Mouse (Mus musculus): ENCODE results near the gene Parp16. TPM values are rescaled to one million over a fixed set of nuclear protein-coding genes. Genes with fewer than 3 reads are reported as not detected.

Gene Parp16
- polyA plus RNA-seq, 1 experiment = 2.1 TPM

DNA sequence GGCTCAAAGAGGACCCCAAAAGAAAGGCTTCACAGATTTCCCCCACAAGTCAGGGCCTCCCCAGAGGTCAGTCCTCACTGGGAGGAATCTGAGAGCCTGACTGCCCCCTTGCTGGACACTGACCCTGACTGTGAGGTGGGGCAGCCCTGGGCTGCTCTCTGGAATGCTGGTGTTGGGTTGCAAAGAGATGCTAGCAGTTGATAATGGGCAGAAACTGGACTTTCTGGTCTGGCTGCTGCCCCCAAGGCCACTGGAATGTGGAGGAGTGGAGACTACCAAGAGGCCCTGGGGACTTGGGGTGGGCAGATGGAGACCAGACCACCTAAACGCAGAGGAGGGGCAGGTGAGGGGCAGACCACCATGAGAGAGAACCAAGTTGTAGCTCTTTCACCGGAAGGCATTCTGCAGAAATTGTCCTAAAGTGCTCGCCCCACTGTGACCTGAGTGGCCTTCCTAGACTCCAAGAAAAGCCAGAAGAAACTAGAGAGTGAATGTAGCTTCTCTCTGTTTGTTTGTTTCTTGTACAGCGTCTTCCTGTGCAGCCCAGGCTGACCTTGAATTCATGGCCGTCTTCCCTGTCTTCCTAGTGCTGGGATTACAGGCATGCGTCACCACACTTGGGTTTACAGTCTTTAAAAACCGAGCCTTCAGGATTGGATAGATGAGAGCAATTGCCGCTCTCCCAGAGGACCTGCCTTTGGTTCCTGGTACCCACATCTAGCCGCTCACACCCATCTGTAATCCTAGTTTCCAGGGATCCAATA lies 40.3 kb upstream of the Parp16 start:
- H3ac ChIP-seq (ENCODE audit: control insufficient read depth, insufficient read length, low read depth) = no peak overlapping the region
- no peak overlapping the region for H3K4me3 ChIP-seq (ENCODE audit: insufficient read depth, poor library complexity, severe bottlenecking)
- H3K79me3 ChIP-seq (ENCODE audit: low read depth) = no peaks in the 10 kb centered on the region
- H3K79me2 ChIP-seq (ENCODE audit: control insufficient read depth, insufficient read depth) = no peaks in the 10 kb centered on the region
- TF ChIP-seq MYOG (IDR thresholded peaks at IDR 0.05; ENCODE audit: control insufficient read depth, extremely low read depth, insufficient read length) (no peak), USF1 (IDR thresholded peaks at IDR 0.05; ENCODE audit: low read depth) (no peak), MAX (IDR thresholded peaks at IDR 0.05) (no peak), CTCF (IDR thresholded peaks at IDR 0.05; ENCODE audit: control insufficient read depth, insufficient read depth, insufficient read length) (no peak), FOSL1 (IDR thresholded peaks at IDR 0.05; ENCODE audit: insufficient read depth, low read length, poor library complexity, severe bottlenecking) (no peak), MYOD1 (IDR thresholded peaks at IDR 0.05; ENCODE audit: control insufficient read depth, insufficient read length, low read depth) (no peak), CEBPB (IDR thresholded peaks at IDR 0.05; ENCODE audit: low read depth) (no peak)
- H3K27me3 ChIP-seq (ENCODE audit: control insufficient read depth, insufficient read depth, insufficient read length) = peaks cover 20% of the 10 kb centered on the region
- no peaks in the 10 kb centered on the region for H3K36me3 ChIP-seq (ENCODE audit: control insufficient read depth, insufficient read depth)

DNA sequence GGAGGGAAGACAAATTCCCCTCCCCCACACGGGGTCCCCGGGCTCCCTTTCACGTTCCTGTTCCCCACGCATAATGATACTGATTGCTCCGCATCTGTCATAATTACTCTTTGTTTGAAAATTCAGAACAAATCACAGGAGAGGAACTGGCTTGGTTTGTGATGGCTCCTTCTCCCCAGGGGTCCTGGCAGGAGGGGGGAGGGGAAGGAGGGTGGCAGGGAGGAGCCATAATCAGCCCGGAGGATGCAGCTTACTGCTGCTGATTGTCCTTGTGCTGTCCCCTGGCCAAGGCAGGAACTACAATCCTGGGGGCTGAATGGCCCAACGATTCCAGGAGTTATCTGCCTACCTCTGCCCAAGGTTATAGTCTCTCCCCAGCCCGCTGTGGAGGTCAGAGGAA lies 38.5 kb upstream of the Parp16 start:
- no peaks in the 10 kb centered on the region for H3K79me3 ChIP-seq (ENCODE audit: low read depth)
- peaks cover 28% of the 10 kb centered on the region for H3K27me3 ChIP-seq (ENCODE audit: control insufficient read depth, insufficient read depth, insufficient read length)

DNA sequence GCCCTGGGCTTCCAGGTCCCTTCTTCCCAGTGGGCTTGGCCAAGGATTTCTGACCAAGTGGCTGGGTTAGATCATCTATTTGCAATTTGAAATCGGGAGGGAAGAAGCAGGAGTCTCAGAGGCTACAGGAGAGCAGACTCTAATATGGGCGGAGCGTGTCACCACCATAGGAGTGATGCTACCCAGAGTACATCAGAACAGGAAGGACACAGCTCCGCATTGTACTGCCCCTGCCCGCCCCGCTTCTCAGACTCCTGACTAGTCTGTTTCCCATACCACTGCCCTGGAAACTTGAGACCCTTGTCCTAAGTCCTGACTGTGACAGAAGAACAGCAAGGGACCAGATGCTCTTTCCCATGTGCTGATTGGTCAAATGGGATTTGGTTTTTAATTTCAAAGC lies 37.5 kb upstream of the Parp16 start:
- TF ChIP-seq MYOD1 (IDR thresholded peaks at IDR 0.05; ENCODE audit: control insufficient read depth, insufficient read length, low read depth) (no peak), USF1 (IDR thresholded peaks at IDR 0.05; ENCODE audit: low read depth) (no peak), MAX (IDR thresholded peaks at IDR 0.05) (no peak), CTCF (IDR thresholded peaks at IDR 0.05; ENCODE audit: control insufficient read depth, insufficient read depth, insufficient read length) (no peak), MYOG (IDR thresholded peaks at IDR 0.05; ENCODE audit: control insufficient read depth, extremely low read depth, insufficient read length) (no peak), FOSL1 (IDR thresholded peaks at IDR 0.05; ENCODE audit: insufficient read depth, low read length, poor library complexity, severe bottlenecking) (no peak), CEBPB (IDR thresholded peaks at IDR 0.05; ENCODE audit: low read depth) (no peak)
- H3K4me3 ChIP-seq (ENCODE audit: insufficient read depth, poor library complexity, severe bottlenecking) = no peak overlapping the region
- H3K79me3 ChIP-seq (ENCODE audit: low read depth) = no peaks in the 10 kb centered on the region
- H3K79me2 ChIP-seq (ENCODE audit: control insufficient read depth, insufficient read depth) = no peaks in the 10 kb centered on the region
- no peaks in the 10 kb centered on the region for H3K36me3 ChIP-seq (ENCODE audit: control insufficient read depth, insufficient read depth)
- H3ac ChIP-seq (ENCODE audit: control insufficient read depth, insufficient read length, low read depth) = no peak overlapping the region
- H3K27me3 ChIP-seq (ENCODE audit: control insufficient read depth, insufficient read depth, insufficient read length) = peaks cover 39% of the 10 kb centered on the region

More for the DNA sequence above, 38.5 kb upstream of the Parp16 start:
- TF ChIP-seq USF1 (IDR thresholded peaks at IDR 0.05; ENCODE audit: low read depth) = no peak
- TF ChIP-seq MAX (IDR thresholded peaks at IDR 0.05) = no peak
- TF ChIP-seq CTCF (IDR thresholded peaks at IDR 0.05; ENCODE audit: control insufficient read depth, insufficient read depth, insufficient read length) = no peak
- TF ChIP-seq FOSL1 (IDR thresholded peaks at IDR 0.05; ENCODE audit: insufficient read depth, low read length, poor library complexity, severe bottlenecking) = no peak
- TF ChIP-seq MYOG (IDR thresholded peaks at IDR 0.05; ENCODE audit: control insufficient read depth, extremely low read depth, insufficient read length) = no peak
- TF ChIP-seq MYOD1 (IDR thresholded peaks at IDR 0.05; ENCODE audit: control insufficient read depth, insufficient read length, low read depth) = no peak
- no peak for TF ChIP-seq CEBPB (IDR thresholded peaks at IDR 0.05; ENCODE audit: low read depth)
- H3K36me3 ChIP-seq (ENCODE audit: control insufficient read depth, insufficient read depth) = no peaks in the 10 kb centered on the region
- no peaks in the 10 kb centered on the region for H3K79me2 ChIP-seq (ENCODE audit: control insufficient read depth, insufficient read depth)
- no peak overlapping the region for H3K4me3 ChIP-seq (ENCODE audit: insufficient read depth, poor library complexity, severe bottlenecking)
- no peak overlapping the region for H3ac ChIP-seq (ENCODE audit: control insufficient read depth, insufficient read length, low read depth)

DNA sequence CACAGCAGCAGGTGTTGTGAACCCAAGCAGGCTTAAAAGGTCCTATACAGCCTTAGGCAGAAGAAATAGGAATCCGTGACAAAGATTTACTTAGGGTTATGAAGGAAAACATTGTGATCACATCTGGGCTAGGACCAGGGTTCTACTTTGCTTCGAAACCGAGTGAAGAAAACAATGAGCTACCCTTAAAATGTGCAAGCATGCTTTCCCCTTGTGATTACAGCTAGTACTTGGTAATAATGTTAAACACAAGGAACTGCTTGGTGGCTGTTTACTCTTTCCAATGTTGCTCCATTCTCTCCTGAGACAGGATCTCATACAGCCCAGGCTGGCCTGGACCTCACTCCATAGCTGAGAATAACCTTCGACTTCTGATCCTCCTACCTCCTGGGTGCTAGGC lies 34.0 kb upstream of the Parp16 start:
- no peak overlapping the region for H3ac ChIP-seq (ENCODE audit: control insufficient read depth, insufficient read length, low read depth)
- no peaks in the 10 kb centered on the region for H3K36me3 ChIP-seq (ENCODE audit: control insufficient read depth, insufficient read depth)
- H3K79me2 ChIP-seq (ENCODE audit: control insufficient read depth, insufficient read depth) = no peaks in the 10 kb centered on the region
- H3K79me3 ChIP-seq (ENCODE audit: low read depth) = no peaks in the 10 kb centered on the region
- H3K27me3 ChIP-seq (ENCODE audit: control insufficient read depth, insufficient read depth, insufficient read length) = peaks cover 58% of the 10 kb centered on the region
- H3K4me3 ChIP-seq (ENCODE audit: insufficient read depth, poor library complexity, severe bottlenecking) = no peak overlapping the region
- TF ChIP-seq MYOG (IDR thresholded peaks at IDR 0.05; ENCODE audit: control insufficient read depth, extremely low read depth, insufficient read length) (no peak), MYOD1 (IDR thresholded peaks at IDR 0.05; ENCODE audit: control insufficient read depth, insufficient read length, low read depth) (no peak), USF1 (IDR thresholded peaks at IDR 0.05; ENCODE audit: low read depth) (no peak), CTCF (IDR thresholded peaks at IDR 0.05; ENCODE audit: control insufficient read depth, insufficient read depth, insufficient read length) (no peak), CEBPB (IDR thresholded peaks at IDR 0.05; ENCODE audit: low read depth) (no peak), FOSL1 (IDR thresholded peaks at IDR 0.05; ENCODE audit: insufficient read depth, low read length, poor library complexity, severe bottlenecking) (no peak), MAX (IDR thresholded peaks at IDR 0.05) (no peak)

DNA sequence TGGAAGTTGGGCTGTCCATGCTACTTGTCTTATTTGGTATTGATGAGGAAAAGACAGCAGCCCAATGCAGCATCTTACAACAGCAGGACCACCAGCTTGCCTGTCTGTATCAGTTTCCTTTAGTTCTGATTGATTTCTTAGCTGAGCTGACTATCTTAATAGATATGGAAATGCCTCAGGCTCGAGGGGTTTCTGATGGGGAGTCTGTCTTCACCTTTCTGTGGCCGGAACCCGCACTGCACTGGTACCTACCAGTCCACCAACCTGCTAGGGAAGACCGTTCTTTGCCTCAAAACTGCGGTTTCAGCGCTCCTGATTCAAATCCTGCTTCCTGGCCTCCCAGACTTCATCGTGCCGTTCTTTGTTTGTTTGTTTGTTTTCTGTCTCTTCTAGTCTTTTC lies 33.3 kb upstream of the Parp16 start:
- TF ChIP-seq FOSL1 (IDR thresholded peaks at IDR 0.05; ENCODE audit: insufficient read depth, low read length, poor library complexity, severe bottlenecking) = no peak
- TF ChIP-seq USF1 (IDR thresholded peaks at IDR 0.05; ENCODE audit: low read depth) = no peak
- TF ChIP-seq MYOD1 (IDR thresholded peaks at IDR 0.05; ENCODE audit: control insufficient read depth, insufficient read length, low read depth) = no peak
- no peak for TF ChIP-seq CTCF (IDR thresholded peaks at IDR 0.05; ENCODE audit: control insufficient read depth, insufficient read depth, insufficient read length)
- TF ChIP-seq MYOG (IDR thresholded peaks at IDR 0.05; ENCODE audit: control insufficient read depth, extremely low read depth, insufficient read length) = no peak
- no peak for TF ChIP-seq CEBPB (IDR thresholded peaks at IDR 0.05; ENCODE audit: low read depth)
- no peak for TF ChIP-seq MAX (IDR thresholded peaks at IDR 0.05)
- H3K27me3 ChIP-seq (ENCODE audit: control insufficient read depth, insufficient read depth, insufficient read length) = peaks cover 60% of the 10 kb centered on the region
- H3K4me3 ChIP-seq (ENCODE audit: insufficient read depth, poor library complexity, severe bottlenecking) = no peak overlapping the region
- no peaks in the 10 kb centered on the region for H3K36me3 ChIP-seq (ENCODE audit: control insufficient read depth, insufficient read depth)
- H3ac ChIP-seq (ENCODE audit: control insufficient read depth, insufficient read length, low read depth) = no peak overlapping the region
- H3K79me3 ChIP-seq (ENCODE audit: low read depth) = no peaks in the 10 kb centered on the region
- no peaks in the 10 kb centered on the region for H3K79me2 ChIP-seq (ENCODE audit: control insufficient read depth, insufficient read depth)

Data from C2C12 (cell line).